Mouse (Mus musculus) heart, embryonic 16.5 days (tissue): ENCODE measurements around the gene Erbb3. TPM values are rescaled to one million over a fixed set of nuclear protein-coding genes. Genes with fewer than 3 reads are reported as not detected.
A peak's percentile ranks its signal among the peaks of the same experiment; 100 is the strongest.

Experiments
- ATAC-seq: fragments of 200-750 bp; cut with Nextera tagmentation; replicated peaks from 2 replicates; pipeline ENCODE4 v1.8.0; 2017; ENCODE audit warnings: moderate number of reproducible peaks; ENCODE audit not compliant: insufficient read depth, low FRiP score; ENCODE audit errors: extremely low read depth
- H3K27ac ChIP-seq: fragments of 300-500 bp; sonication (generic); 2 replicates; pipeline ENCODE4 v1.5.1; 2014; ENCODE audit warnings: mild to moderate bottlenecking, low read length, control low read depth, moderate library complexity
- H3K27me3 ChIP-seq: fragments of 300-500 bp; sonication (generic); 2 replicates; pipeline ENCODE4 v1.6.1; 2014; ENCODE audit warnings: low read length, mixed read lengths; ENCODE audit not compliant: control insufficient read depth, insufficient read depth
- H3K36me3 ChIP-seq: fragments of 300-500 bp; sonication (generic); 2 replicates; pipeline ENCODE4 v1.6.1; 2014; ENCODE audit not compliant: control insufficient read depth, insufficient read depth
- H3K4me1 ChIP-seq: fragments of 300-500 bp; sonication (generic); 2 replicates; pipeline ENCODE4 v1.6.1; 2014; ENCODE audit warnings: low read length, mixed read lengths; ENCODE audit not compliant: control insufficient read depth, insufficient read depth
- H3K4me2 ChIP-seq: fragments of 300-500 bp; sonication (generic); 2 replicates; pipeline ENCODE4 v1.6.1; 2014; ENCODE audit warnings: low read depth, mild to moderate bottlenecking, control low read depth, low read length
- H3K4me3 ChIP-seq: fragments of 300-500 bp; sonication (generic); 2 replicates; pipeline ENCODE4 v1.5.1; 2014; ENCODE audit warnings: mild to moderate bottlenecking, control low read depth, low read length
- H3K9ac ChIP-seq: fragments of 300-500 bp; sonication (generic); 2 replicates; pipeline ENCODE4 v1.6.1; 2014; ENCODE audit warnings: low read length, control low read depth
- H3K9me3 ChIP-seq: fragments of 300-500 bp; sonication (generic); replicated peaks from 2 replicates; pipeline ENCODE4 v1.6.1; 2016; ENCODE audit warnings: low read length; ENCODE audit not compliant: control insufficient read depth
- WGBS: fragments of 180-500 bp; shearing (Covaris S2); extraction: QIAGEN DNeasy Blood & Tissue Kit; methylation state at CpG from one replicate; pipeline ENCODE4 v1.1.7; 2014; 5-methylcytosine and 5-hydroxymethylcytosine counted together
- polyA plus RNA-seq: library from polyadenylated mRNA; unstranded; fragments of >200 nt; fragmentation: Nextera tagmentation; extraction: Ambion mirVana; gene quantifications from 2 replicates; pipeline ENCODE4 v1.2.1, GENCODE M21; 2015

Gene Erbb3
- polyA plus RNA-seq, 1 experiment from 2014 or later = 3.9 TPM

- H3K4me2 ChIP-seq = no peak overlapping the region
- H3K27me3 ChIP-seq = no peaks in the 10 kb centered on the region
- no peaks in the 10 kb centered on the region for H3K9me3 ChIP-seq
- H3K4me1 ChIP-seq = peaks cover 4% of the 10 kb centered on the region; the same call in 1 of the 2 replicates
- H3K4me3 ChIP-seq = no peak overlapping the region
- H3K9ac ChIP-seq = no peak overlapping the region
- WGBS = 87% methylated on average over 2 of the region's 2 CpGs
- H3K36me3 ChIP-seq = no peaks in the 10 kb centered on the region
- no peak overlapping the region for H3K27ac ChIP-seq
- no peak for ATAC-seq
Measured at GRCm38 (mm10) chr10:128535206-128535605, 54.2 kb downstream of the Erbb3 start.

- Histone ChIP-seq H3K36me3 (peaks cover 2% of the 10 kb centered on the region), H3K4me3 (peak overlapping the region; percentile 95), H3K4me2 (peak overlapping the region; percentile 99), H3K27me3 (no peaks in the 10 kb centered on the region), H3K9ac (peak overlapping the region; percentile 61), H3K27ac (peak overlapping the region; percentile 81), H3K9me3 (no peaks in the 10 kb centered on the region), H3K4me1 (peaks cover 7% of the 10 kb centered on the region)
- WGBS = 26% methylated on average over 28 of the region's 28 CpGs
- ATAC-seq = no peak
Measured at GRCm38 (mm10) chr10:128526366-128527356, 62.8 kb downstream of the Erbb3 start.

- Histone ChIP-seq H3K36me3 (peaks cover 9% of the 10 kb centered on the region), H3K9me3 (no peaks in the 10 kb centered on the region), H3K4me1 (peaks cover 7% of the 10 kb centered on the region), H3K4me2 (peak within 1 kb of the TSS; percentile 99), H3K27me3 (no peaks in the 10 kb centered on the region), H3K27ac (peak within 1 kb of the TSS; percentile 88), H3K4me3 (peak within 1 kb of the TSS; percentile 95), H3K9ac (peak within 1 kb of the TSS; percentile 91)
- WGBS = under 1% methylated on average over 37 of the region's 37 CpGs
- peak; percentile 98 for ATAC-seq
Measured at GRCm38 (mm10) chr10:128525671-128526308, 63.7 kb downstream of the Erbb3 start, which contains the start of gene Esyt1. Gene Esyt1, minus strand, starts transcription at chr10:128525871.

GRCm38 (mm10) chr10:128524732-128525662, 64.5 kb downstream of the Erbb3 start:
- under 1% methylated on average over 58 of the region's 58 CpGs for WGBS
- peaks cover 13% of the 10 kb centered on the region for H3K36me3 ChIP-seq
- peak overlapping the region; percentile 99 for H3K4me2 ChIP-seq
- peak overlapping the region; percentile 88 for H3K27ac ChIP-seq
- peak overlapping the region; percentile 91 for H3K9ac ChIP-seq
- peak; percentile 20 for ATAC-seq
- peaks cover 7% of the 10 kb centered on the region for H3K4me1 ChIP-seq
- H3K9me3 ChIP-seq = no peaks in the 10 kb centered on the region
- peak overlapping the region; percentile 95 for H3K4me3 ChIP-seq
- H3K27me3 ChIP-seq = no peaks in the 10 kb centered on the region

GRCm38 (mm10) chr10:128524111-128524731, 65.2 kb downstream of the Erbb3 start:
- peaks cover 7% of the 10 kb centered on the region for H3K4me1 ChIP-seq
- no peaks in the 10 kb centered on the region for H3K27me3 ChIP-seq
- H3K4me2 ChIP-seq = peak overlapping the region; percentile 99
- H3K4me3 ChIP-seq = peak overlapping the region; percentile 95
- peak overlapping the region; percentile 91 for H3K9ac ChIP-seq
- H3K36me3 ChIP-seq = peaks cover 15% of the 10 kb centered on the region
- WGBS = 40% methylated on average over 11 of the region's 11 CpGs
- H3K9me3 ChIP-seq = no peaks in the 10 kb centered on the region
- ATAC-seq = no peak
- peak overlapping the region; percentile 88 for H3K27ac ChIP-seq

- no peak for ATAC-seq
- Histone ChIP-seq H3K27me3 (no peaks in the 10 kb centered on the region), H3K4me2 (no peak overlapping the region), H3K4me3 (no peak overlapping the region), H3K27ac (no peak overlapping the region), H3K9me3 (no peaks in the 10 kb centered on the region), H3K9ac (no peak overlapping the region), H3K4me1 (peaks cover 7% of the 10 kb centered on the region), H3K36me3 (peaks cover 22% of the 10 kb centered on the region)
- WGBS = 75% methylated on average over 6 of the region's 6 CpGs
Measured at GRCm38 (mm10) chr10:128522351-128522750, 67.1 kb downstream of the Erbb3 start.

- no peak overlapping the region for H3K9ac ChIP-seq
- WGBS = 87% methylated on average over 16 of the region's 16 CpGs
- H3K4me3 ChIP-seq = no peak overlapping the region
- H3K4me1 ChIP-seq = peaks cover 7% of the 10 kb centered on the region
- H3K36me3 ChIP-seq = peaks cover 37% of the 10 kb centered on the region
- no peaks in the 10 kb centered on the region for H3K27me3 ChIP-seq
- ATAC-seq = no peak
- H3K27ac ChIP-seq = no peak overlapping the region
- H3K4me2 ChIP-seq = no peak overlapping the region
- no peaks in the 10 kb centered on the region for H3K9me3 ChIP-seq
Measured at GRCm38 (mm10) chr10:128520591-128520990, 68.9 kb downstream of the Erbb3 start.

GRCm38 (mm10) chr10:128518833-128519232, 70.6 kb downstream of the Erbb3 start:
- H3K9ac ChIP-seq = no peak overlapping the region
- 74% methylated on average over 7 of the region's 7 CpGs for whole genome bisulfite sequencing
- ATAC-seq = 0 out of 2 replicates have a peak, but pooled peaks have one; percentile 9
- H3K27me3 ChIP-seq = no peaks in the 10 kb centered on the region
- H3K27ac ChIP-seq = no peak overlapping the region
- peaks cover under 1% of the 10 kb centered on the region; the same call in 1 of the 2 replicates for H3K4me1 ChIP-seq
- peaks cover 42% of the 10 kb centered on the region for H3K36me3 ChIP-seq
- no peaks in the 10 kb centered on the region for H3K9me3 ChIP-seq
- no peak overlapping the region for H3K4me2 ChIP-seq
- no peak overlapping the region for H3K4me3 ChIP-seq
